Mouse (Mus musculus): Measurements from ENCODE around the gene Tmem178b.

DNA sequence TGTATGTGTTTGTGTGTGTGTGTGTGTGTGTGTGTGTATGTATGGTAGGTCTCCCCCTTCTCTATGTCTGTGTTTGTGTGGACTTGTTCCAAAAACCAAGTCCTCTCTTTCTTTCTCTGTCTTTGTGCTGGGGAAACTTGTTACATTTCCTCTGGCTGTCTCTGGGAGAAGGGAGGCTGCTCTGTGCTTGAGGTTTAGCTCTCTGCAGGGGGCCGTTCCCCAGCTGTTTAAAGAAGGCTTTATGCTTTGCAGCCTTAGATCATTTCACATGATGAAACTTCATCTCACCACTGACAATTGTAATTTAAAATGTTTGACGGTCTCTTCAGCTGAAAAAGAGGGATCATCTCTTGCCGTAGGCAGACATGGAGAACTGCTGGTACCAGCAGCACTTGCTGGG is 243.2 kb downstream of the Tmem178b start:
- TF ChIP-seq CTCF (IDR thresholded peaks at IDR 0.05; ENCODE audit: control insufficient read depth, insufficient read depth, low read length) (no peak), POLR2A (IDR thresholded peaks at IDR 0.05; ENCODE audit: borderline replicate concordance, control insufficient read depth, low read depth, low read length) (no peak)
